Comparison of ENCODE assay signal across 9 mouse cellular contexts in genomic region chr6:95058017-95058416, GRCm38 (mm10). TPM values are rescaled to one million over a fixed set of nuclear protein-coding genes. Genes with fewer than 3 reads are reported as not detected.
DNase-seq lines count a peak whose midpoint lies in the region; ATAC-seq and TF ChIP-seq lines count a peak whose summit lies in the region.
"Had no signal": no experiment of that assay in that cellular context is flagged by ENCODE, and none has a peak within 500 bp of the region (broad histone marks: within the 10 kb centered on the region; RNA-seq: fewer than 3 reads in every experiment).

No protein-coding gene starts in this region.

- H3K27me3 ChIP-seq in liver, postnatal 0 days (ENCODE audit: insufficient read depth, low read length) = no peaks in the 10 kb centered on the region
- H3K27me3 ChIP-seq in liver, embryonic 11.5 days (replicated peaks; ENCODE audit: control insufficient read depth, insufficient read depth, low read length) = no peaks in the 10 kb centered on the region
- H3K27me3 ChIP-seq in limb, embryonic 14.5 days (ENCODE audit: control insufficient read depth, insufficient read depth, low read length) = no peaks in the 10 kb centered on the region

- H3K27ac ChIP-seq in liver, postnatal 0 days (ENCODE audit: low read depth) = no peak overlapping the region
- no peak overlapping the region for H3K27ac ChIP-seq in liver, embryonic 11.5 days (ENCODE audit: low read depth, low read length)
- no peak overlapping the region for H3K27ac ChIP-seq in limb, embryonic 14.5 days (replicated peaks; ENCODE audit: low read depth, low read length)

- H3K9me3 ChIP-seq in liver, postnatal 0 days (ENCODE audit: low read length) = no peaks in the 10 kb centered on the region
- no peaks in the 10 kb centered on the region for H3K9me3 ChIP-seq in liver, embryonic 11.5 days (ENCODE audit: control insufficient read depth, low read length)
- no peaks in the 10 kb centered on the region for H3K9me3 ChIP-seq in limb, embryonic 14.5 days (ENCODE audit: control insufficient read depth, low read length)
- H3K9me3 ChIP-seq: G1E had no signal

- ATAC-seq in liver, postnatal 0 days = no peak
- ATAC-seq in liver, embryonic 11.5 days (replicated peaks; ENCODE audit: low FRiP score) = no peak
- no peak for ATAC-seq in limb, embryonic 14.5 days (ENCODE audit: low FRiP score, low read depth)

- TF ChIP-seq EP300 in liver, postnatal 0 days (IDR thresholded peaks at IDR 0.05; ENCODE audit: low read depth) = no peak

- peak; percentile 68 for TF ChIP-seq CTCF in liver, postnatal 0 days (IDR thresholded peaks at IDR 0.05; ENCODE audit: low read depth)

- DNase-seq in cerebellum, adult 18-20 months = peak; percentile 8 to 10
- DNase-seq in cerebellum, adult 11-12 months = no peak
- DNase-seq in liver, postnatal 0 days = no peak
- DNase-seq in liver, embryonic 11.5 days (ENCODE audit: low spot score) = no peak
- DNase-seq in cerebellum, adult 9-10 months = peak; percentile 30
- DNase-seq in limb, embryonic 14.5 days (ENCODE audit: low spot score) = peak; percentile 50
- no peak for DNase-seq in T-cell, adult 2 months (ENCODE audit: low spot score)
- DNase-seq in thymus, postnatal 25 days = no peak

- H3K9ac ChIP-seq in liver, postnatal 0 days (replicated peaks) = no peak overlapping the region
- no peak overlapping the region for H3K9ac ChIP-seq in liver, embryonic 11.5 days (ENCODE audit: low read depth, low read length)
- no peak overlapping the region for H3K9ac ChIP-seq in limb, embryonic 14.5 days (ENCODE audit: low read depth, low read length, severe bottlenecking)

- no peak for TF ChIP-seq POLR2A in limb, embryonic 14.5 days (IDR thresholded peaks at IDR 0.05; ENCODE audit: borderline replicate concordance, extremely low read depth, insufficient read depth, insufficient read length)

- no peak overlapping the region for H3K4me2 ChIP-seq in liver, postnatal 0 days (ENCODE audit: low read depth, low read length)
- H3K4me2 ChIP-seq in liver, embryonic 11.5 days = no peak overlapping the region
- H3K4me2 ChIP-seq in limb, embryonic 14.5 days (replicated peaks; ENCODE audit: low read depth, low read length, severe bottlenecking) = no peak overlapping the region

- 38% methylated on average over 4 of the region's 4 CpGs for whole genome bisulfite sequencing in liver, postnatal 0 days (ENCODE audit: insufficient replicate concordance)
- 48% methylated on average over 4 of the region's 4 CpGs for WGBS in liver, embryonic 11.5 days
- WGBS in limb, embryonic 14.5 days = 36% methylated on average over 4 of the region's 4 CpGs

- no peak overlapping the region for H3K4me3 ChIP-seq in liver, postnatal 0 days (ENCODE audit: low read depth, low read length)
- no peak overlapping the region for H3K4me3 ChIP-seq in liver, embryonic 11.5 days (ENCODE audit: low read depth, low read length)
- no peak overlapping the region for H3K4me3 ChIP-seq in limb, embryonic 14.5 days (replicated peaks; ENCODE audit: low read length)

- no peaks in the 10 kb centered on the region for H3K4me1 ChIP-seq in liver, postnatal 0 days (ENCODE audit: insufficient read depth)
- H3K4me1 ChIP-seq in liver, embryonic 11.5 days (replicated peaks; ENCODE audit: control insufficient read depth, insufficient read depth, low read length) = no peaks in the 10 kb centered on the region; the same call in 1 of the 2 replicates
- no peaks in the 10 kb centered on the region for H3K4me1 ChIP-seq in limb, embryonic 14.5 days (ENCODE audit: control insufficient read depth, insufficient read depth, low read length)

- no peaks in the 10 kb centered on the region for H3K36me3 ChIP-seq in liver, postnatal 0 days (replicated peaks; ENCODE audit: insufficient read depth, low read length)
- H3K36me3 ChIP-seq in liver, embryonic 11.5 days (ENCODE audit: control insufficient read depth, insufficient read depth, low read length) = no peaks in the 10 kb centered on the region
- no peaks in the 10 kb centered on the region for H3K36me3 ChIP-seq in limb, embryonic 14.5 days (ENCODE audit: control insufficient read depth, insufficient read depth, low read length)
- H3K36me3 ChIP-seq: G1E had no signal

RNA-seq across cellular contexts. Expression of gene Kbtbd8, which starts 59.0 kb away (rescaled TPM):
- 1.1 and 1.2 TPM in 2 replicates for polyA plus RNA-seq in liver, postnatal 0 days (2015; fragmentation: Nextera tagmentation; extraction: Ambion mirVana)
- polyA plus RNA-seq in liver, embryonic 11.5 days (2014; fragmentation: Nextera tagmentation; extraction: Ambion mirVana) = 9.7 and 14.8 TPM in 2 replicates
- 1.6 and 1.8 TPM in 2 replicates for polyA plus RNA-seq in limb, embryonic 14.5 days (2012; rRNA removed)
- polyA plus RNA-seq in limb, embryonic 14.5 days (2014; fragmentation: Nextera tagmentation; extraction: Ambion mirVana) = 2.2 and 2.9 TPM in 2 replicates

Comparison
In these comparisons a context has a peak if more than half of its experiments do, and no peak if none do; other contexts are left out.
1. DNase-seq: peak in cerebellum, adult 18-20 months (2 of 2), cerebellum, adult 9-10 months (single experiment) and limb, embryonic 14.5 days (single experiment); none in cerebellum, adult 11-12 months (single experiment), liver, postnatal 0 days (single experiment), liver, embryonic 11.5 days (single experiment), T-cell, adult 2 months (single experiment) and thymus, postnatal 25 days (single experiment).